Mouse (Mus musculus) megakaryocyte, embryonic 14.5 days (primary cell): ENCODE data around the gene Dcdc2a.

Experiments
- FLI1 ChIP-seq: IDR thresholded peaks from 2 replicates; pipeline ENCODE4 v1.6.1; 2012; ENCODE audit warnings: low read length, inconsistent platforms, mixed read lengths
- GATA1 ChIP-seq: IDR thresholded peaks from 3 replicates; pipeline ENCODE4 v1.6.1; 2012; ENCODE audit warnings: mixed read lengths, low read length, inconsistent platforms, borderline replicate concordance

- TF ChIP-seq GATA1: no peak
- no peak for TF ChIP-seq FLI1
These were observed 32.7 kb upstream of the Dcdc2a start for GRCm38 (mm10) chr13:25023129-25023528.
